Mouse (Mus musculus) liver, postnatal 0 days (tissue): ENCODE measurements around the gene Mlh3. TPM values are rescaled to one million over a fixed set of nuclear protein-coding genes. Genes with fewer than 3 reads are reported as not detected.
A peak's percentile ranks its signal among the peaks of the same experiment; 100 is the strongest.

Experiments
- ATAC-seq: fragments of 200-750 bp; cut with Nextera tagmentation; 2 replicates; pipeline ENCODE4 v1.8.0; 2017; ENCODE audit warnings: mild to moderate bottlenecking, moderate library complexity
- DNase-seq: peaks from one replicate; pipeline ENCODE4 v3.0.0-alpha.2; 2016
- H3K27ac ChIP-seq: fragments of 300-500 bp; sonication (generic); 2 replicates; pipeline ENCODE4 v1.5.1; 2014; ENCODE audit warnings: antibody characterized with exemption, moderate library complexity, mild to moderate bottlenecking, low read depth
- H3K27me3 ChIP-seq: fragments of 300-500 bp; sonication (generic); 2 replicates; pipeline ENCODE4 v1.6.1; 2014; ENCODE audit warnings: low read length, control low read depth, mixed read lengths; ENCODE audit not compliant: insufficient read depth
- H3K36me3 ChIP-seq: fragments of 300-500 bp; sonication (generic); replicated peaks from 2 replicates; pipeline ENCODE4 v1.6.1; 2014; ENCODE audit warnings: mild to moderate bottlenecking, control low read depth, low read length, moderate library complexity, mixed read lengths; ENCODE audit not compliant: insufficient read depth
- H3K4me1 ChIP-seq: fragments of 300-500 bp; sonication (generic); 2 replicates; pipeline ENCODE4 v1.6.1; 2014; ENCODE audit warnings: antibody characterized with exemption, mild to moderate bottlenecking, control low read depth; ENCODE audit not compliant: insufficient read depth
- H3K4me2 ChIP-seq: fragments of 300-500 bp; sonication (generic); 2 replicates; pipeline ENCODE4 v1.6.1; 2014; ENCODE audit warnings: low read depth, mild to moderate bottlenecking, low read length, moderate library complexity, mixed read lengths
- H3K4me3 ChIP-seq: fragments of 300-500 bp; sonication (generic); 2 replicates; pipeline ENCODE4 v1.5.1; 2014; ENCODE audit warnings: low read depth, low read length
- H3K9ac ChIP-seq: fragments of 300-500 bp; sonication (generic); replicated peaks from 2 replicates; pipeline ENCODE4 v1.6.1; 2014; ENCODE audit warnings: mild to moderate bottlenecking, moderate library complexity
- H3K9me3 ChIP-seq: fragments of 300-500 bp; sonication (generic); 2 replicates; pipeline ENCODE4 v1.6.1; 2016; ENCODE audit warnings: mild to moderate bottlenecking, control low read depth, low read length, mixed read lengths
- CTCF ChIP-seq: sonication (generic); IDR thresholded peaks from 2 replicates; pipeline ENCODE4 v1.5.1; 2016; ENCODE audit warnings: antibody characterized with exemption, low read depth
- EP300 ChIP-seq: IDR thresholded peaks from 2 replicates; pipeline ENCODE4 v1.6.1; 2016; ENCODE audit warnings: antibody characterized with exemption, low read depth, mild to moderate bottlenecking
- WGBS: fragments of 180-500 bp; shearing (Covaris S2); extraction: QIAGEN DNeasy Blood & Tissue Kit; methylation state at CpG from one replicate; pipeline ENCODE4 v1.1.7; 2014; ENCODE audit not compliant: insufficient replicate concordance; 5-methylcytosine and 5-hydroxymethylcytosine counted together
- polyA plus RNA-seq: library from polyadenylated mRNA; unstranded; fragments of >200 nt; fragmentation: Nextera tagmentation; extraction: Ambion mirVana; gene quantifications from 2 replicates; pipeline ENCODE4 v1.2.1, GENCODE M21; 2015

The Mlh3 gene
- polyA plus RNA-seq, 1 experiment from 2014 or later = 1.6 TPM

- H3K27me3 ChIP-seq = no peaks in the 10 kb centered on the region
- no peak overlapping the region for H3K4me2 ChIP-seq
- no peaks in the 10 kb centered on the region for H3K36me3 ChIP-seq
- ATAC-seq (no peak), DNase-seq (no peak)
- no peaks in the 10 kb centered on the region for H3K9me3 ChIP-seq
- no peaks in the 10 kb centered on the region for H3K4me1 ChIP-seq
- TF ChIP-seq EP300 (no peak), CTCF (no peak)
- no peak overlapping the region for H3K9ac ChIP-seq
- 70% methylated on average over 1 of the region's 1 CpGs for WGBS
- H3K27ac ChIP-seq = no peak overlapping the region
- H3K4me3 ChIP-seq = no peak overlapping the region
Observed at GRCm38 (mm10) chr12:85199954-85200353, 70.4 kb downstream of the Mlh3 start.

DNA sequence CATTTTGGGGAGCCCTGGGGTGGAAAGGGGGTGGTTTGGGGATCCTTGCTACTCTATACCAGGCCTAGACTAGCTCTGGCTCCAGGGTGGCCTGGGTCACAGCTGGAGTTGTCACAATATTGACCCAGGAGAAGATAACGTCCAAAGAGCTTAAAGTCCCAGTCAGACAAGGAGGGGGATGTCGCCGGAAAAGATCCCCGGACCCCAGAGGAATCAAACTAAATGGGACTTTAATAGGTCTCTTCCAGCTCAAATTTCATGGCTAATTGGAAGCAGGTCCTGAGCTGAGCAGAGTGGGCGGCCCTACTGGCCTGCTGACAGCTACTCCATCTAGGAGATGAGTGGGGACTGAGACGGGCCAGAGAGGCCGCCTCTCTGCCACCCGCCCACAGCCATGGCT is 72.5 kb downstream of the Mlh3 start:
- ATAC-seq = no peak
- TF ChIP-seq CTCF (no peak), EP300 (no peak)
- WGBS = 71% methylated on average over 8 of the region's 8 CpGs

DNA sequence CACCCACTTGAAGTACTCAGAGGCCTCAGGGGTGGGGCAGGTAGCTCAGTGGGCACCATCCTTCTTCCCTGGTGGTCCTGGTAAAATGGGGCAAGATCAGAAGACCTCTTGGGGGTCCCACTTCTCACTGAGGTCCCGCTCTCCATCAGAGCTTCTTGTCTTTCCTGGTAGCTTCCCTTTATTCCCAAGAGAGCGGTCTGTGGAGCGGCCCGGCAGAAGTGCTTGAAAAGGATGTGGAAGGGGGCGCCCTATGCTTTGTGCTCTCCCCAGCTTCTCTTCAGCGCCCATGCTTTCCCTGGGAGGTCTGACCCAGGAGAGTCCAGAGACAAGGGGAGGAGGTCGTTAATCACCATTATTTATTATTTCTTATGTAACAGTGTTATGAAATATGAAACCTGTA is 73.0 kb downstream of the Mlh3 start:
- Histone ChIP-seq H3K4me1 (peaks cover 1% of the 10 kb centered on the region), H3K4me3 (no peak overlapping the region), H3K4me2 (no peak overlapping the region), H3K27me3 (no peaks in the 10 kb centered on the region), H3K27ac (no peak overlapping the region), H3K9ac (no peak overlapping the region), H3K36me3 (no peaks in the 10 kb centered on the region), H3K9me3 (no peaks in the 10 kb centered on the region)
- no peak for ATAC-seq
- no peak for DNase-seq
- TF ChIP-seq CTCF (no peak), EP300 (no peak)
- WGBS = 76% methylated on average over 7 of the region's 7 CpGs

More for the DNA sequence above, 72.5 kb downstream of the Mlh3 start:
- no peaks in the 10 kb centered on the region for H3K36me3 ChIP-seq
- H3K9me3 ChIP-seq = no peaks in the 10 kb centered on the region
- no peak overlapping the region for H3K4me3 ChIP-seq
- no peaks in the 10 kb centered on the region for H3K4me1 ChIP-seq
- DNase-seq = no peak
- H3K27me3 ChIP-seq = no peaks in the 10 kb centered on the region
- no peak overlapping the region for H3K4me2 ChIP-seq
- no peak overlapping the region for H3K27ac ChIP-seq
- H3K9ac ChIP-seq = no peak overlapping the region

DNA sequence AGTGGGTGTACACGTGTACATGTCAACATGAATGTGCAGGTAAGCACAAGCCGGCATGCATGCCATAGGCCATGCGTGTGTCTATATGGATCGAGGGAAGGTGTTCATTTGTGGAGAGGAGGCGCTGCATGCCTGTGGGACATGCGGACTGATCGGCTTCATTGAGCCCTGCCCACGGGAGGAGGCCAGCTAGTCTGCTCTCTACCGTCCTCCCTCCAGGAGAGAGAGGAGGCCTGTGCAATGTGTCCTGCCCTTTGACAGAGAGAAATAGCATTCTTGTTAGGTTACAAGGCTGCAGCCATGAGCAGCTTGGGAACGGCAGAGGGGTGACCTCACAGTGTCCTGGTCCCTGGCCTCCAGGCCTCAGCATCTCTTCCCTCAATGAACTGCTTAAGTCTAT is 74.2 kb downstream of the Mlh3 start:
- Histone ChIP-seq H3K4me3 (no peak overlapping the region), H3K4me1 (peaks cover 4% of the 10 kb centered on the region), H3K36me3 (no peaks in the 10 kb centered on the region), H3K27me3 (no peaks in the 10 kb centered on the region), H3K9ac (no peak overlapping the region), H3K4me2 (no peak overlapping the region), H3K27ac (no peak overlapping the region), H3K9me3 (no peaks in the 10 kb centered on the region)
- no peak for TF ChIP-seq CTCF
- TF ChIP-seq EP300 = no peak
- WGBS = 87% methylated on average over 10 of the region's 10 CpGs
- DNase-seq = no peak
- no peak for ATAC-seq

GRCm38 (mm10) chr12:85195086-85195485 is 75.3 kb downstream of the Mlh3 start:
- ATAC-seq (no peak), DNase-seq (no peak)
- H3K4me1 ChIP-seq = peaks cover 4% of the 10 kb centered on the region
- 57% methylated on average over 5 of the region's 5 CpGs for WGBS
- H3K4me2 ChIP-seq = no peak overlapping the region
- H3K36me3 ChIP-seq = no peaks in the 10 kb centered on the region
- H3K4me3 ChIP-seq = no peak overlapping the region
- H3K9ac ChIP-seq = no peak overlapping the region
- no peaks in the 10 kb centered on the region for H3K27me3 ChIP-seq
- no peak overlapping the region for H3K27ac ChIP-seq
- no peaks in the 10 kb centered on the region for H3K9me3 ChIP-seq
- TF ChIP-seq EP300 (no peak), CTCF (no peak)

DNA sequence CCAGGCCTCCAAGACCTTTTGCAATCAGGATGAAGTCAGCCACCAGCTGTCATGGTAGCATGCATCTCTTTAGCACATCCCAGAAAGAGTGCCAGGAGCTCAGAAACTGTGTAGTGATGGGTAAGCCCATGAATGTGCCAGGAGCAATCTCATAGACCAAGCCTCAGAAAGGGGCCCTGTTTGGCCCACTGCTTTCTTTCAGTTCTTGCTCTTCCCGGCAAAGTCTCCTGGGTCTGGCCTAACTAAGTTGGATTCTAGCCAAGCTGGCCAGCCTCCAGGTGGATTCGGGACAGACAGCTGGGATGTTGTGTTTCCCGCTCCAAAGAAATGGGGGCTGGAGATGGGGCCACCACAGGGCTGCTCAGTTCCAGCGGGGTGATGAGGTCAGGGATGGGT is 75.8 kb downstream of the Mlh3 start:
- H3K9ac ChIP-seq = no peak overlapping the region
- no peaks in the 10 kb centered on the region for H3K36me3 ChIP-seq
- no peak; the same call in 1 of the 2 replicates for ATAC-seq
- peak; percentile 61 for DNase-seq
- no peaks in the 10 kb centered on the region for H3K9me3 ChIP-seq
- no peak overlapping the region for H3K4me3 ChIP-seq
- no peak for TF ChIP-seq EP300
- no peak for TF ChIP-seq CTCF
- H3K27ac ChIP-seq = no peak overlapping the region
- H3K27me3 ChIP-seq = no peaks in the 10 kb centered on the region
- no peak overlapping the region for H3K4me2 ChIP-seq
- H3K4me1 ChIP-seq = peaks cover 4% of the 10 kb centered on the region
- 67% methylated on average over 4 of the region's 4 CpGs for WGBS

DNA sequence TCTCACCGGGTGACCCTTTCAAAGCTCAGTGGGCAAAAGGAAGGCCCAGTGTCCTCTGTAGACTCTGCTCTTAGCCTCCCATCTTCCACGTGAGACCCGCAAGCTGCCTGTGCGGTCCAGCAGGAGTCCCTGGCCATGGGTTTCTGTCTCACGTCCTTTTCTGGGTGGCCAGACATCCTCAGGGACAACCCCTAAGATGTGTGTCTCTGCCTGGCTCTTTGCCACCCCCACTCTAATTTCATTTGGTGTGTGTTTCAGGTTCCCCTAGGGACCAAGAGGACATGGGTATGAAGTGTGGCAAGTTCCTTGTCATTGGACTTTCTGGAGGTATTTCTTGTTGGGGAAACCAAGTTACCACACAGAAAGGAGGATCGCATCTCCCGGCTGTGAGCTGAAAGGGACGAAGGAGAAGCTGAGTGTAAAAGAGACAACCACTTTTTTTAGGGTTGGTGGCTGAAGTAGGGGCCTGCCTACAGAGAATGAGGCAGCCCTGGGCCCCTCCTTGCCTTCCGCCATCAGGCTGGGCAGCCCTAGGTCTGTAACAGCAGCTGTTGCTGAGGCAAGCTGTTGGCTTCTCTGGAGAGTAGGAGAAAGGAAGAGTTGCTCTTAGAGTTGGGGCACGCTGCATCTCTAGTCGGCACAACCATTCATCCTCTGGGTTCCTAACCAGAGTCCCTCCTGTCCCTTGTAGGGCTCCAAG is 76.3 kb downstream of the Mlh3 start:
- Histone ChIP-seq H3K27ac (no peak overlapping the region), H3K9me3 (no peaks in the 10 kb centered on the region), H3K4me2 (no peak overlapping the region), H3K27me3 (no peaks in the 10 kb centered on the region), H3K36me3 (no peaks in the 10 kb centered on the region), H3K9ac (no peak overlapping the region), H3K4me1 (peaks cover 4% of the 10 kb centered on the region), H3K4me3 (no peak overlapping the region)
- TF ChIP-seq EP300 (no peak), CTCF (no peak)
- WGBS = 81% methylated on average over 11 of the region's 11 CpGs
- DNase-seq (no peak), ATAC-seq (no peak)
